Mouse (Mus musculus) stomach, postnatal 0 days (tissue): ENCODE measurements around the gene Kcnk5.

Experiments used
- CTCF ChIP-seq: IDR thresholded peaks from 2 replicates; pipeline ENCODE4 v1.5.1; 2016; ENCODE audit warnings: antibody characterized with exemption, low read depth, mild to moderate bottlenecking, moderate library complexity
- EP300 ChIP-seq: optimal IDR thresholded peaks from 2 replicates; pipeline ENCODE3; 2016; ENCODE audit warnings: antibody characterized with exemption

DNA sequence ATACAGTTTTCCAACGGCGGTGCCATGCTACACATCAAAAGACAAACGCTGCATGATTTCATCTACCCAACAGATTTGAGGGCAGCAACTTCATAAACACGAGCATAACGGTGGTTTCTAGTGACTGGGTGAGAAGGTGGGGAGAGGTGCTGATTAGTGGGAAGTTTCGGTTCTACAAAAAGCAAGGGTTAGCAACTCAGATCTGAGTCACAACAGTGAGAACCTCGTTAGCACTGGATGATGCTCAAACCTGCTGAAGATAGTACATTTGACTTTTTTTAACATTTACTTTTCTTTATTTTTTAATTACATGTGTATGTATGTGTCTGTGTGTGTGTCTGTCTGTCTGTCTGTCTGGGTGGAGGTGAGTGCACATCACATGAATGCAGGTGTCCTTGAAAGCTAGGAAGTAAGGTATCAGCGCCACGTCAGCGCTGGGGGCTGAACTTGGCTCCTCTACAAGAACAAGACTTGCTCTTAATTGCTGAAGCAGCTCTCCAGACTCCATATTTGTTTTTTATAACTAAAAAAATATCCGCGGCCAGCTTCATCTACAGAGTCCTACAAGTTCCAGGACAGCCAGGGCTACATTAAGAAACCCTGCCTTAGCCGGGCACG is 7.6 kb downstream of the Kcnk5 start:
- TF ChIP-seq CTCF (no peak), EP300 (no peak)
